Mouse (Mus musculus) lung, adult 18-20 months (tissue): ENCODE measurements around the gene Ubald2.
"Not testable (repeated sequence)": the region's sequence is repeated elsewhere in the genome, so short reads cannot be mapped to it uniquely, and the experiment has no call there.

ENCODE experiments used
- DNase-seq, 2 experiments: peaks; one replicate each; pipeline ENCODE4 v3.0.0; 2022; ENCODE audit warnings: mixed read lengths in 2 of 2

The Ubald2 gene

GRCm38 (mm10) chr11:116416196-116416943 lies 17.5 kb upstream of the Ubald2 start:
- no peak for DNase-seq

- no peak for DNase-seq
These were observed 16.8 kb upstream of the Ubald2 start for GRCm38 (mm10) chr11:116417054-116417453.

- no peak for DNase-seq
These were observed 15.6 kb upstream of the Ubald2 start for GRCm38 (mm10) chr11:116418194-116418840.

- DNase-seq, result no peak
These were observed 14.9 kb upstream of the Ubald2 start for GRCm38 (mm10) chr11:116418841-116419462.

- no peak for DNase-seq
These were observed 12.8 kb upstream of the Ubald2 start for GRCm38 (mm10) chr11:116421102-116421501.

GRCm38 (mm10) chr11:116422562-116422961 lies 11.3 kb upstream of the Ubald2 start:
- no peak for DNase-seq

GRCm38 (mm10) chr11:116423214-116423613 lies 10.7 kb upstream of the Ubald2 start:
- DNase-seq, result no peak

- DNase-seq, result peak; percentile 59 to 64
These were observed 9.9 kb upstream of the Ubald2 start for GRCm38 (mm10) chr11:116423782-116424620.

GRCm38 (mm10) chr11:116424621-116425407 lies 9.1 kb upstream of the Ubald2 start:
- no peak for DNase-seq

- DNase-seq, result not testable (repeated sequence)
These were observed 7.6 kb upstream of the Ubald2 start for GRCm38 (mm10) chr11:116426328-116426727.

GRCm38 (mm10) chr11:116426852-116427575 lies 6.9 kb upstream of the Ubald2 start:
- no peak for DNase-seq

- DNase-seq, result no peak
These were observed 4.7 kb upstream of the Ubald2 start for GRCm38 (mm10) chr11:116428872-116429859.

GRCm38 (mm10) chr11:116429862-116430613 lies 3.9 kb upstream of the Ubald2 start:
- DNase-seq, result no peak

GRCm38 (mm10) chr11:116430723-116431427 lies 3.0 kb upstream of the Ubald2 start:
- no peak for DNase-seq

- DNase-seq, result peak in 1 of 2 experiments; percentile 45
These were observed 2.3 kb upstream of the Ubald2 start for GRCm38 (mm10) chr11:116431428-116432077.

GRCm38 (mm10) chr11:116432127-116432526 lies 1.8 kb upstream of the Ubald2 start:
- DNase-seq, result no peak

GRCm38 (mm10) chr11:116432593-116433355 lies 1.1 kb upstream of the Ubald2 start:
- no peak for DNase-seq
